Mouse (Mus musculus) limb, embryonic 11.5 days (tissue): Measurements from ENCODE around the gene Prkg1. TPM values are rescaled to one million over a fixed set of nuclear protein-coding genes. Genes with fewer than 3 reads are reported as not detected.

ENCODE experiments used
- ATAC-seq: fragments of 200-750 bp; cut with Nextera tagmentation; 2 replicates; pipeline ENCODE4 v1.8.0; 2017; ENCODE audit warnings: low read depth; ENCODE audit not compliant: insufficient number of reproducible peaks, low FRiP score, low TSS enrichment
- DNase-seq: peaks from one replicate; pipeline ENCODE4 v3.0.0-alpha.2; 2015; ENCODE audit warnings: low spot score
- H3K27ac ChIP-seq: fragments of 300-500 bp; sonication (generic); replicated peaks from 2 replicates; pipeline ENCODE4 v1.5.1; 2014; ENCODE audit warnings: low read depth, mild to moderate bottlenecking, low read length
- H3K27me3 ChIP-seq: fragments of 300-500 bp; sonication (generic); 2 replicates; pipeline ENCODE4 v1.6.1; 2014; ENCODE audit warnings: mild to moderate bottlenecking, low read length, mixed read lengths; ENCODE audit not compliant: control insufficient read depth, insufficient read depth
- H3K36me3 ChIP-seq: fragments of 300-500 bp; sonication (generic); 2 replicates; pipeline ENCODE4 v1.6.1; 2014; ENCODE audit warnings: mild to moderate bottlenecking, low read length, moderate library complexity, mixed read lengths; ENCODE audit not compliant: control insufficient read depth, insufficient read depth
- H3K4me1 ChIP-seq: fragments of 300-500 bp; sonication (generic); 2 replicates; pipeline ENCODE4 v1.6.1; 2014; ENCODE audit warnings: low read length, mixed read lengths; ENCODE audit not compliant: control insufficient read depth, insufficient read depth
- H3K4me2 ChIP-seq: fragments of 300-500 bp; sonication (generic); 2 replicates; pipeline ENCODE4 v1.6.1; 2014; ENCODE audit warnings: low read depth, mild to moderate bottlenecking, moderate library complexity; ENCODE audit not compliant: severe bottlenecking
- H3K4me3 ChIP-seq: fragments of 300-500 bp; sonication (generic); 2 replicates; pipeline ENCODE4 v1.5.1; 2014; ENCODE audit warnings: low read depth, low read length
- H3K9ac ChIP-seq: fragments of 300-500 bp; sonication (generic); 2 replicates; pipeline ENCODE4 v1.6.1; 2014; ENCODE audit warnings: mild to moderate bottlenecking, low read length
- H3K9me3 ChIP-seq: fragments of 300-500 bp; sonication (generic); 2 replicates; pipeline ENCODE4 v1.6.1; 2016; ENCODE audit warnings: low read length; ENCODE audit not compliant: control insufficient read depth
- WGBS: fragments of 180-500 bp; shearing (Covaris S2); extraction: QIAGEN DNeasy Blood & Tissue Kit; methylation state at CpG from one replicate; pipeline ENCODE4 v1.1.7; 2014; 5-methylcytosine and 5-hydroxymethylcytosine counted together
- polyA plus RNA-seq: library from polyadenylated mRNA; unstranded; fragments of >200 nt; fragmentation: Nextera tagmentation; extraction: Ambion mirVana; gene quantifications from 2 replicates; pipeline ENCODE4 v1.2.1, GENCODE M21; 2014

Gene Prkg1
- polyA plus RNA-seq, 1 experiment from 2014 or later, result 2.1 TPM

- no peak overlapping the region for H3K9ac ChIP-seq
- 19% methylated on average over 1 of the region's 1 CpGs for WGBS
These were observed 931.7 kb downstream of the Prkg1 start for GRCm38 (mm10) chr19:30833045-30833651.

GRCm38 (mm10) chr19:30829231-30829775 lies 935.5 kb downstream of the Prkg1 start:
- 86% methylated on average over 7 of the region's 7 CpGs for WGBS
- Histone ChIP-seq H3K4me1 (no peaks in the 10 kb centered on the region), H3K9ac (no peak overlapping the region), H3K4me3 (no peak overlapping the region), H3K27ac (no peak overlapping the region), H3K27me3 (no peaks in the 10 kb centered on the region), H3K36me3 (no peaks in the 10 kb centered on the region), H3K9me3 (no peaks in the 10 kb centered on the region), H3K4me2 (no peak overlapping the region)
- ATAC-seq (no peak), DNase-seq (no peak)

More at GRCm38 (mm10) chr19:30833045-30833651, 931.7 kb downstream of the Prkg1 start:
- Histone ChIP-seq H3K36me3 (no peaks in the 10 kb centered on the region), H3K4me1 (no peaks in the 10 kb centered on the region), H3K27me3 (no peaks in the 10 kb centered on the region), H3K4me2 (no peak overlapping the region), H3K27ac (no peak overlapping the region), H3K9me3 (no peaks in the 10 kb centered on the region), H3K4me3 (no peak overlapping the region)
- DNase-seq (no peak), ATAC-seq (no peak)

- Histone ChIP-seq H3K4me2 (no peak overlapping the region), H3K9me3 (no peaks in the 10 kb centered on the region), H3K4me3 (no peak overlapping the region), H3K27me3 (no peaks in the 10 kb centered on the region), H3K36me3 (no peaks in the 10 kb centered on the region), H3K4me1 (no peaks in the 10 kb centered on the region), H3K9ac (no peak overlapping the region), H3K27ac (no peak overlapping the region)
- ATAC-seq (no peak), DNase-seq (no peak)
- 85% methylated on average over 3 of the region's 3 CpGs for WGBS
These were observed 937.0 kb downstream of the Prkg1 start for GRCm38 (mm10) chr19:30827820-30828219.

- Histone ChIP-seq H3K4me2 (no peak overlapping the region), H3K27me3 (no peaks in the 10 kb centered on the region), H3K4me1 (no peaks in the 10 kb centered on the region), H3K9me3 (no peaks in the 10 kb centered on the region), H3K4me3 (no peak overlapping the region), H3K36me3 (no peaks in the 10 kb centered on the region), H3K9ac (no peak overlapping the region), H3K27ac (no peak overlapping the region)
- ATAC-seq, result no peak
- WGBS, result 30% methylated on average over 2 of the region's 2 CpGs
- DNase-seq, result no peak
These were observed 938.7 kb downstream of the Prkg1 start for GRCm38 (mm10) chr19:30826106-30826505.

GRCm38 (mm10) chr19:30815661-30816060 lies 949.2 kb downstream of the Prkg1 start:
- no peak overlapping the region for H3K9ac ChIP-seq
- no peaks in the 10 kb centered on the region for H3K9me3 ChIP-seq
- no peak overlapping the region for H3K4me2 ChIP-seq
- H3K4me1 ChIP-seq, result no peaks in the 10 kb centered on the region
- 62% methylated on average over 6 of the region's 6 CpGs for WGBS
- ATAC-seq (no peak), DNase-seq (no peak)
- H3K4me3 ChIP-seq, result no peak overlapping the region
- no peak overlapping the region for H3K27ac ChIP-seq
- no peaks in the 10 kb centered on the region for H3K36me3 ChIP-seq
- no peaks in the 10 kb centered on the region for H3K27me3 ChIP-seq

GRCm38 (mm10) chr19:30806265-30806664 lies 958.6 kb downstream of the Prkg1 start:
- ATAC-seq (no peak), DNase-seq (no peak)
- Histone ChIP-seq H3K4me3 (no peak overlapping the region), H3K27me3 (no peaks in the 10 kb centered on the region), H3K27ac (no peak overlapping the region), H3K9me3 (no peaks in the 10 kb centered on the region), H3K4me1 (no peaks in the 10 kb centered on the region), H3K36me3 (no peaks in the 10 kb centered on the region), H3K4me2 (no peak overlapping the region), H3K9ac (no peak overlapping the region)
- WGBS, result 78% methylated on average over 5 of the region's 5 CpGs

- WGBS, result 79% methylated on average over 2 of the region's 2 CpGs
- Histone ChIP-seq H3K4me3 (no peak overlapping the region), H3K27ac (no peak overlapping the region), H3K36me3 (no peaks in the 10 kb centered on the region), H3K4me1 (no peaks in the 10 kb centered on the region), H3K27me3 (no peaks in the 10 kb centered on the region), H3K9ac (no peak overlapping the region), H3K9me3 (no peaks in the 10 kb centered on the region), H3K4me2 (no peak overlapping the region)
- no peak for ATAC-seq
- no peak for DNase-seq
These were observed 984.0 kb downstream of the Prkg1 start for GRCm38 (mm10) chr19:30780803-30781202.

GRCm38 (mm10) chr19:30768316-30768715 lies 996.5 kb downstream of the Prkg1 start:
- Histone ChIP-seq H3K9ac (no peak overlapping the region), H3K4me2 (no peak overlapping the region), H3K27ac (no peak overlapping the region), H3K36me3 (no peaks in the 10 kb centered on the region), H3K27me3 (no peaks in the 10 kb centered on the region), H3K4me3 (no peak overlapping the region), H3K9me3 (no peaks in the 10 kb centered on the region), H3K4me1 (no peaks in the 10 kb centered on the region)
- DNase-seq (no peak), ATAC-seq (no peak)
- 52% methylated on average over 1 of the region's 1 CpGs for WGBS

GRCm38 (mm10) chr19:30744426-30744825 lies 1020.4 kb downstream of the Prkg1 start:
- no peaks in the 10 kb centered on the region for H3K36me3 ChIP-seq
- no peak overlapping the region for H3K9ac ChIP-seq
- H3K4me1 ChIP-seq, result no peaks in the 10 kb centered on the region
- DNase-seq, result no peak
- H3K4me3 ChIP-seq, result no peak overlapping the region
- H3K4me2 ChIP-seq, result no peak overlapping the region
- H3K9me3 ChIP-seq, result no peaks in the 10 kb centered on the region
- H3K27me3 ChIP-seq, result no peaks in the 10 kb centered on the region
- H3K27ac ChIP-seq, result no peak overlapping the region
- ATAC-seq, result no peak
